Mouse (Mus musculus): ENCODE results near the gene Trim50. TPM values are rescaled to one million over a fixed set of nuclear protein-coding genes. Genes with fewer than 3 reads are reported as not detected.

Gene Trim50
- polyA plus RNA-seq, 1 experiment, result not detected

Other genes with a start within 250 kb of the Trim50 start
- 8.9 and 11.7 TPM in 2 replicates for gene Tbl2, start 203.6 kb upstream of the Trim50 start, polyA plus RNA-seq (2012; rRNA removed)
- 26.3 and 28.4 TPM in 2 replicates for gene Bcl7b, start 185.0 kb upstream of the Trim50 start, polyA plus RNA-seq (2012; rRNA removed)
- gene Baz1b, start 166.0 kb upstream of the Trim50 start, polyA plus RNA-seq (2012; rRNA removed), result 16.2 and 19.7 TPM in 2 replicates
- gene Fzd9, start 102.1 kb upstream of the Trim50 start, polyA plus RNA-seq (2012; rRNA removed), result 2.8 and 3.7 TPM in 2 replicates
- gene Fkbp6, start 3.3 kb upstream of the Trim50 start, polyA plus RNA-seq (2012; rRNA removed), result not detected in 2 replicates
- 23.1 and 25.2 TPM in 2 replicates for gene Nsun5, start 16.7 kb downstream of the Trim50 start, polyA plus RNA-seq (2012; rRNA removed)
- gene Pom121, start 41.3 kb downstream of the Trim50 start, polyA plus RNA-seq (2012; rRNA removed), result 13.7 and 14.7 TPM in 2 replicates
- 4.1 and 7.6 TPM in 2 replicates for gene Hip1, start 191.8 kb downstream of the Trim50 start, polyA plus RNA-seq (2012; rRNA removed)
- gene Ccl26, start 210.3 kb downstream of the Trim50 start, polyA plus RNA-seq (2012; rRNA removed), result not detected in 2 replicates
- 0.30 and 2.4 TPM in 2 replicates for gene Ccl24, start 219.8 kb downstream of the Trim50 start, polyA plus RNA-seq (2012; rRNA removed)